Comparison of ENCODE assay signal across 8 mouse cellular contexts in the genomic region with DNA sequence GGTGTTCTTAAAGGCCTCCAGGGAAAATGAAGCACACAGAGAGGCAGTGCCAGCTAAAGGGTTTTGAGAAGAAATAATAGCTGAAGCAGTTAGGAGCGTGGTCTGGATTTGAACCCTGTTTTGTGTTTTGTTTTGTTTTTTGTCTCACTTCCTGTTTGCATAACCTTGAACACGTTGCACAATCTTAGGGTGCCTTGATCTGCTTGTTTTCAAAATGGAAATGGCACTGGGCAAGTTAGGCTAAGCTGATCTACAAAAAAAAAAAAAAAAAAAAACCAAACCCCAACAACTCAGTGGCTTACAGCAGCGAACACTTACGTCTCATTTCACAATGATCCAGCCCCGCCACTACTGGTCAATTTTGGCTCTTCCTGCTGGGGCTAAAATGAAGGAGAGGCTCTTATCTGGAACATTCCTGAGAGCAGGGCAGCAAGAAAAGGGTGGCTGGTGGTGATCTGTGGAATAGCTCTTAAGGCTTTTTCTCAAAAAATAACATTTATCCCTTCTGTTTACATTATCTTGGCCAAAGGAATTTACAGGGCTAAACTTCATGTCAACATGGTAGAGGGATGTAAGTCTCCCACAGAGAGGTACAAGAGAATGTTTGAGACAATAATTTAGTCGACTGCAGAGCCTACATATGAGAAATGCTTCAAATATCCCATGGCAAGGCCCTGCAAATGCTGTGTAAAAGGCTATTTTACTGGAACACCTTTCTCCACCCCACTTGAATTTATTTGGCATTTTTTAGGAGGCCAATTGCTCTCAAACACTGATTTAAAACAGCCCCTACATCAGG. TPM values are rescaled to one million over a fixed set of nuclear protein-coding genes. Genes with fewer than 3 reads are reported as not detected.
DNase-seq lines count a peak whose midpoint lies in the region; ATAC-seq lines count a peak whose summit lies in the region.
"Had no signal": no experiment of that assay in that cellular context is flagged by ENCODE, and none has a peak within 500 bp of the region (broad histone marks: within the 10 kb centered on the region; RNA-seq: fewer than 3 reads in every experiment).

No protein-coding gene starts in this region.

- intact Hi-C loops in left cerebral cortex, postnatal 10 days (cut with DNase I) = no loop called here

- peak overlapping the region; percentile 22; the same call in 1 of the 2 replicates for H3K9ac ChIP-seq in heart, embryonic 16.5 days (ENCODE audit: low read length)
- no peak overlapping the region for H3K9ac ChIP-seq in embryonic facial prominence, embryonic 15.5 days

- no peak for DNase-seq in heart, adult 11 months
- peak; percentile 30 for DNase-seq in Muller cell, postnatal 12 days (ENCODE audit: inconsistent ontology term)
- DNase-seq in lung, postnatal 10 days = peak; percentile 48
- DNase-seq in left cerebral cortex, postnatal 10 days (ENCODE audit: extremely low spot score in 1 of 2, low spot score in 2 of 2) = no peak
- no peak for DNase-seq in adrenal gland, postnatal 36 days
- DNase-seq: gastrocnemius, postnatal 25 days had no signal

- no peaks in the 10 kb centered on the region for H3K9me3 ChIP-seq in heart, embryonic 16.5 days (replicated peaks; ENCODE audit: control insufficient read depth, low read length)
- H3K9me3 ChIP-seq in embryonic facial prominence, embryonic 15.5 days (replicated peaks) = no peaks in the 10 kb centered on the region

- H3K36me3 ChIP-seq in heart, embryonic 16.5 days (ENCODE audit: control insufficient read depth, insufficient read depth) = no peaks in the 10 kb centered on the region
- no peaks in the 10 kb centered on the region for H3K36me3 ChIP-seq in embryonic facial prominence, embryonic 15.5 days

- no peak overlapping the region for H3K4me2 ChIP-seq in heart, embryonic 16.5 days (ENCODE audit: low read depth, low read length)
- H3K4me2 ChIP-seq in embryonic facial prominence, embryonic 15.5 days (replicated peaks) = no peak overlapping the region

- H3K27me3 ChIP-seq in heart, embryonic 16.5 days (ENCODE audit: control insufficient read depth, insufficient read depth, low read length) = no peaks in the 10 kb centered on the region
- no peaks in the 10 kb centered on the region for H3K27me3 ChIP-seq in embryonic facial prominence, embryonic 15.5 days

- WGBS in heart, embryonic 16.5 days = 25% methylated on average over 6 of the region's 6 CpGs
- WGBS in embryonic facial prominence, embryonic 15.5 days = 42% methylated on average over 6 of the region's 6 CpGs

- peaks cover 40% of the 10 kb centered on the region for H3K4me1 ChIP-seq in heart, embryonic 16.5 days (ENCODE audit: control insufficient read depth, insufficient read depth, low read length)
- H3K4me1 ChIP-seq in embryonic facial prominence, embryonic 15.5 days = peaks cover 17% of the 10 kb centered on the region; the same call in 1 of the 2 replicates

- no peak for ATAC-seq in heart, embryonic 16.5 days (replicated peaks; ENCODE audit: extremely low read depth, insufficient read depth, low FRiP score)
- ATAC-seq in embryonic facial prominence, embryonic 15.5 days (ENCODE audit: insufficient number of reproducible peaks, low FRiP score, low TSS enrichment, low read depth) = no peak

- H3K4me3 ChIP-seq in heart, embryonic 16.5 days (ENCODE audit: low read length) = no peak overlapping the region
- H3K4me3 ChIP-seq in embryonic facial prominence, embryonic 15.5 days (replicated peaks) = no peak overlapping the region

- peak overlapping the region; percentile 96 for H3K27ac ChIP-seq in heart, embryonic 16.5 days (ENCODE audit: low read length)
- H3K27ac ChIP-seq in embryonic facial prominence, embryonic 15.5 days (replicated peaks) = peak overlapping the region; percentile 36; the same call in 1 of the 2 replicates

RNA-seq across cellular contexts. Expression of a gene that starts 34.3 kb away (rescaled TPM):
- polyA plus RNA-seq in heart, embryonic 16.5 days (2015; fragmentation: Nextera tagmentation; extraction: Ambion mirVana) = 81.1 and 104 TPM in 2 replicates
- 87.8 and 94.2 TPM in 2 replicates for polyA plus RNA-seq in embryonic facial prominence, embryonic 15.5 days (2015; fragmentation: Nextera tagmentation; extraction: Ambion mirVana)
- total RNA-seq in left cerebral cortex, postnatal 10 days (2021) = 100 to 1,000 TPM; 210 to 217 TPM
- 10 to 100 TPM; 33.8 to 35.6 TPM for total RNA-seq in adrenal gland, postnatal 36 days (2021)

Comparison
In these comparisons a context has a peak if more than half of its experiments do, and no peak if none do; other contexts are left out.
1. DNase-seq: peak in Muller cell, postnatal 12 days (single experiment) and lung, postnatal 10 days (single experiment); none in heart, adult 11 months (single experiment), left cerebral cortex, postnatal 10 days (0 of 2) and adrenal gland, postnatal 36 days (0 of 2).
2. RNA of a gene that starts 34.3 kb away (total RNA-seq): 210 to 217 TPM in left cerebral cortex, postnatal 10 days; 33.8 to 35.6 TPM in adrenal gland, postnatal 36 days; every median in the first group is over 4 times any median in the second.